Comparison of ENCODE assay signal across 28 mouse cellular contexts in the genomic region with DNA sequence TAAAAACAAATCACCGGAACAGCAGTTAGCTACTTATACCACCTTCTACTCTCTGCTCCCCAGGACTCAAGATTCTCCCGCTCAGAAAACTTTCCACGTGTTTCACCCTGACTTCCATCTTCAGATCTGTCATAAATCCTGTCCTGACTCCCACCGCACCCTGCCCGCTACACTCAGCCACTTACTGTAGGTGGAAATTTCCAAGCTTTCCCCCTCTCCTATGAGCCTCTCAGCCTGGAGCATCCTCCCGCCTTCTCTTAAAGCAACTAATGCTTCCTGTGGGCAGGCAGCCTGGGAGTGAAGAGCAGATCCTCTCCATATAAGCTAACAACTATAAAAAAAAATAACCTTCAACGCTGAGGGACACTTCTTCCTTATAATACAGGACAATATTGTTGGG. TPM values are rescaled to one million over a fixed set of nuclear protein-coding genes. Genes with fewer than 3 reads are reported as not detected.
DNase-seq lines count a peak whose midpoint lies in the region; ATAC-seq lines count a peak whose summit lies in the region.
"Had no signal": no experiment of that assay in that cellular context is flagged by ENCODE, and none has a peak within 500 bp of the region (broad histone marks: within the 10 kb centered on the region; RNA-seq: fewer than 3 reads in every experiment).

No protein-coding gene starts in this region.

- ATAC-seq in heart, embryonic 11.5 days (replicated peaks; ENCODE audit: insufficient number of reproducible peaks, low FRiP score, low TSS enrichment): no peak
- ATAC-seq in kidney, embryonic 15.5 days (replicated peaks; ENCODE audit: low FRiP score): no peak
- ATAC-seq: forebrain, postnatal 0 days; intestine, embryonic 16.5 days had no signal

- peaks cover 58% of the 10 kb centered on the region for H3K4me1 ChIP-seq in heart, embryonic 11.5 days (ENCODE audit: control insufficient read depth, insufficient read depth, low read length)
- peaks cover 47% of the 10 kb centered on the region for H3K4me1 ChIP-seq in kidney, embryonic 15.5 days
- peaks cover 4% of the 10 kb centered on the region; the same call in 1 of the 2 replicates for H3K4me1 ChIP-seq in midbrain, embryonic 10.5 days
- H3K4me1 ChIP-seq: forebrain, embryonic 12.5 days had no signal

- H3K27ac ChIP-seq in heart, embryonic 11.5 days (ENCODE audit: low read depth, low read length): peak overlapping the region; percentile 64
- peak overlapping the region; percentile 68; the same call in 1 of the 2 replicates for H3K27ac ChIP-seq in kidney, embryonic 15.5 days
- H3K27ac ChIP-seq in midbrain, embryonic 10.5 days (replicated peaks): no peak overlapping the region
- H3K27ac ChIP-seq: embryonic facial prominence, embryonic 10.5 days; embryonic facial prominence, embryonic 15.5 days; forebrain, embryonic 12.5 days; hindbrain, embryonic 12.5 days; liver, embryonic 14.5 days; macrophage; neural tube, embryonic 15.5 days had no signal

- 70% methylated on average over 7 of the region's 7 CpGs for WGBS in heart, embryonic 11.5 days (ENCODE audit: insufficient replicate concordance)
- 62% methylated on average over 7 of the region's 7 CpGs for WGBS in kidney, embryonic 15.5 days
- WGBS in midbrain, embryonic 10.5 days: 87% methylated on average over 7 of the region's 7 CpGs

- no peak overlapping the region for H3K4me3 ChIP-seq in heart, embryonic 11.5 days (ENCODE audit: low read depth, low read length)
- H3K4me3 ChIP-seq in kidney, embryonic 15.5 days (replicated peaks): no peak overlapping the region
- H3K4me3 ChIP-seq in midbrain, embryonic 10.5 days: no peak overlapping the region
- H3K4me3 ChIP-seq: embryonic facial prominence, embryonic 10.5 days; embryonic facial prominence, embryonic 15.5 days; forebrain, embryonic 12.5 days; hindbrain, embryonic 12.5 days; neural tube, embryonic 15.5 days had no signal

- no peaks in the 10 kb centered on the region for H3K36me3 ChIP-seq in heart, embryonic 11.5 days (ENCODE audit: control insufficient read depth, insufficient read depth, low read length)
- no peaks in the 10 kb centered on the region for H3K36me3 ChIP-seq in kidney, embryonic 15.5 days
- no peaks in the 10 kb centered on the region for H3K36me3 ChIP-seq in midbrain, embryonic 10.5 days
- H3K36me3 ChIP-seq: embryonic facial prominence, embryonic 10.5 days; embryonic facial prominence, embryonic 15.5 days; forebrain, embryonic 12.5 days; hindbrain, embryonic 12.5 days; neural tube, embryonic 15.5 days had no signal

- H3K4me2 ChIP-seq in heart, embryonic 11.5 days: no peak overlapping the region
- no peak overlapping the region for H3K4me2 ChIP-seq in kidney, embryonic 15.5 days
- H3K4me2 ChIP-seq: embryonic facial prominence, embryonic 15.5 days; forebrain, embryonic 12.5 days; hindbrain, embryonic 12.5 days; neural tube, embryonic 15.5 days had no signal

- no peaks in the 10 kb centered on the region for H3K9me3 ChIP-seq in heart, embryonic 11.5 days (replicated peaks; ENCODE audit: control insufficient read depth, low read length)
- no peaks in the 10 kb centered on the region for H3K9me3 ChIP-seq in kidney, embryonic 15.5 days (replicated peaks)
- H3K9me3 ChIP-seq in midbrain, embryonic 10.5 days (replicated peaks): no peaks in the 10 kb centered on the region
- H3K9me3 ChIP-seq: embryonic facial prominence, embryonic 10.5 days; embryonic facial prominence, embryonic 15.5 days; forebrain, embryonic 12.5 days; hindbrain, embryonic 12.5 days; neural tube, embryonic 15.5 days had no signal

- intact Hi-C loops in heart, postnatal 36 days (cut with DNase I): loop anchor here (5.0 kb wide), 1 partner anchor 379 kb away; no protein-coding TSS in a partner anchor

- no peak for DNase-seq in heart, adult 8-10 months (ENCODE audit: low spot score)
- peak; percentile 20 for DNase-seq in heart, postnatal 4 days
- DNase-seq in heart, postnatal 36 days: no peak
- peak; percentile 53 for DNase-seq in kidney, postnatal 14 days
- no peak for DNase-seq in midbrain, embryonic 10.5 days (ENCODE audit: low spot score)
- no peak for DNase-seq in layer of hippocampus, adult 9-10 months (ENCODE audit: low spot score)
- DNase-seq: adrenal gland, postnatal 25 days; cerebellum, adult 18-20 months; cerebellum, postnatal 10 days; forebrain, postnatal 0 days; gastrocnemius, postnatal 14 days; liver; lung, adult 2 months; lung, postnatal 10 days; midbrain, embryonic 14.5 days; retina, postnatal 1 day; right cerebral cortex, postnatal 14 days; thymus, postnatal 4 days had no signal

- H3K9ac ChIP-seq in heart, embryonic 11.5 days (ENCODE audit: low read depth, low read length): no peak overlapping the region
- H3K9ac ChIP-seq in kidney, embryonic 15.5 days: no peak overlapping the region
- H3K9ac ChIP-seq: embryonic facial prominence, embryonic 15.5 days; forebrain, embryonic 12.5 days; forebrain, postnatal 0 days; hindbrain, embryonic 12.5 days; liver, embryonic 14.5 days; neural tube, embryonic 15.5 days had no signal

- H3K27me3 ChIP-seq in heart, embryonic 11.5 days (ENCODE audit: control insufficient read depth, insufficient read depth, low read length): no peaks in the 10 kb centered on the region
- no peaks in the 10 kb centered on the region for H3K27me3 ChIP-seq in kidney, embryonic 15.5 days
- no peaks in the 10 kb centered on the region for H3K27me3 ChIP-seq in midbrain, embryonic 10.5 days (ENCODE audit: low read depth, poor library complexity, severe bottlenecking)
- H3K27me3 ChIP-seq: embryonic facial prominence, embryonic 15.5 days; forebrain, embryonic 12.5 days; hindbrain, embryonic 12.5 days; neural tube, embryonic 15.5 days had no signal

RNA-seq across cellular contexts. Expression of gene Rbms1, which starts 44.6 kb away (rescaled TPM):
- 101 and 121 TPM in 2 replicates for polyA plus RNA-seq in heart, embryonic 11.5 days (2014; fragmentation: Nextera tagmentation; extraction: Ambion mirVana)
- 10 to 100 TPM; 32.4 to 42.9 (median 38.5) TPM for total RNA-seq in heart, adult 8-10 months (2022)
- 10 to 100 TPM; 95.2 to 98.9 TPM for total RNA-seq in heart, postnatal 4 days (2021)
- 10 to 100 TPM; 43.2 to 46.4 TPM for total RNA-seq in heart, postnatal 36 days (2021)
- polyA plus RNA-seq in kidney, embryonic 15.5 days (2015; fragmentation: Nextera tagmentation; extraction: Ambion mirVana): 109 and 117 TPM in 2 replicates
- polyA plus RNA-seq in midbrain, embryonic 10.5 days (2016; fragmentation: Nextera tagmentation; extraction: Ambion mirVana): 49.3 and 53.2 TPM in 2 replicates

Comparison
In these comparisons a context has a peak if more than half of its experiments do, and no peak if none do; other contexts are left out.
1. DNase-seq: peak in heart, postnatal 4 days (single experiment) and kidney, postnatal 14 days (single experiment); none in heart, adult 8-10 months (single experiment), heart, postnatal 36 days (0 of 2), midbrain, embryonic 10.5 days (single experiment) and layer of hippocampus, adult 9-10 months (single experiment).